Mouse (Mus musculus): ENCODE results near the gene Huwe1.

Gene Huwe1

GRCm38 (mm10) chrX:151800701-151801511 lies at the start of gene Huwe1:
Gene Huwe1, plus strand, starts transcription at chrX:151800807.
- peak; percentile 81 for DNase-seq

- no peak for DNase-seq
Measured at GRCm38 (mm10) chrX:151780348-151780747, 20.3 kb upstream of the Huwe1 start.

- DNase-seq, result no peak
Measured at GRCm38 (mm10) chrX:151782939-151783338, 17.7 kb upstream of the Huwe1 start.

GRCm38 (mm10) chrX:151792766-151793165 lies 7.8 kb upstream of the Huwe1 start:
- DNase-seq, result no peak

- no peak for DNase-seq
Measured at GRCm38 (mm10) chrX:151797970-151798369, 2.6 kb upstream of the Huwe1 start.

GRCm38 (mm10) chrX:151802328-151802955 lies 1.8 kb downstream of the Huwe1 start:
- no peak for DNase-seq

- DNase-seq, result peak; percentile 94
Measured at GRCm38 (mm10) chrX:151802956-151803776, 2.6 kb downstream of the Huwe1 start.

- peak; percentile 69 for DNase-seq
Measured at GRCm38 (mm10) chrX:151803777-151804101, 3.1 kb downstream of the Huwe1 start.

- DNase-seq, result no peak
Measured at GRCm38 (mm10) chrX:151804388-151804787, 3.8 kb downstream of the Huwe1 start.

- no peak for DNase-seq
Measured at GRCm38 (mm10) chrX:151811481-151811880, 10.9 kb downstream of the Huwe1 start.

GRCm38 (mm10) chrX:151813656-151814055 lies 13.0 kb downstream of the Huwe1 start:
- no peak for DNase-seq

- no peak for DNase-seq
Measured at GRCm38 (mm10) chrX:151817712-151818111, 17.1 kb downstream of the Huwe1 start.

GRCm38 (mm10) chrX:151828971-151829370 lies 28.4 kb downstream of the Huwe1 start:
- no peak for DNase-seq

- DNase-seq, result peak; percentile 10
Measured at GRCm38 (mm10) chrX:151831260-151831659, 30.7 kb downstream of the Huwe1 start.

GRCm38 (mm10) chrX:151832982-151833381 lies 32.4 kb downstream of the Huwe1 start:
- DNase-seq, result no peak

GRCm38 (mm10) chrX:151859436-151859835 lies 58.8 kb downstream of the Huwe1 start:
- no peak for DNase-seq

- DNase-seq, result no peak
Measured at GRCm38 (mm10) chrX:151910692-151911091, 110.1 kb downstream of the Huwe1 start.

GRCm38 (mm10) chrX:151912267-151912666 lies 111.7 kb downstream of the Huwe1 start:
- DNase-seq, result no peak

GRCm38 (mm10) chrX:151929390-151929789 lies 128.8 kb downstream of the Huwe1 start:
- DNase-seq, result no peak

GRCm38 (mm10) chrX:151938852-151939251 lies 138.2 kb downstream of the Huwe1 start:
- DNase-seq, result no peak

- no peak for DNase-seq
Measured at GRCm38 (mm10) chrX:151946986-151947385, 146.4 kb downstream of the Huwe1 start.

GRCm38 (mm10) chrX:151947781-151948180 lies 147.2 kb downstream of the Huwe1 start:
- DNase-seq, result no peak

GRCm38 (mm10) chrX:151950231-151950630 lies 149.6 kb downstream of the Huwe1 start:
- no peak for DNase-seq

- no peak for DNase-seq
Measured at GRCm38 (mm10) chrX:151951181-151951580, 150.6 kb downstream of the Huwe1 start.

Data from liver (tissue).